ENCODE assay signal across 14 mouse cellular contexts in genomic region chr11:67643465-67643864, GRCm38 (mm10). TPM values are rescaled to one million over a fixed set of nuclear protein-coding genes. Genes with fewer than 3 reads are reported as not detected.
"Had no signal": no experiment of that assay in that cellular context is flagged by ENCODE, and none has a peak within 500 bp of the region (broad histone marks: within the 10 kb centered on the region; RNA-seq: fewer than 3 reads in every experiment).

No protein-coding gene starts in this region.

- H3K4me3 ChIP-seq: kidney, embryonic 15.5 days; limb, embryonic 10.5 days; liver, embryonic 15.5 days; midbrain, embryonic 10.5 days; neural tube, embryonic 12.5 days had no signal

- H3K27ac ChIP-seq: kidney, embryonic 15.5 days; limb, embryonic 10.5 days; liver, embryonic 15.5 days; midbrain, embryonic 10.5 days; neural tube, embryonic 12.5 days; stomach, postnatal 0 days had no signal

- DNase-seq: lung, embryonic 14.5 days; lung, postnatal 10 days; lung, postnatal 4 days; midbrain, embryonic 14.5 days; thymus, postnatal 4 days had no signal

RNA-seq across cellular contexts. Expression of gene Rcvrn, which starts 51.7 kb away (rescaled TPM):
- total RNA-seq: megakaryocyte, adult 5-6 weeks; monocyte, adult 5-6 weeks; neutrophil, adult 5-6 weeks had no signal
